Mouse (Mus musculus): ENCODE results near the gene Eps8l1. TPM values are rescaled to one million over a fixed set of nuclear protein-coding genes. Genes with fewer than 3 reads are reported as not detected.
A peak's percentile ranks its signal among the peaks of the same experiment; 100 is the strongest.
"Not testable (repeated sequence)": the region's sequence is repeated elsewhere in the genome, so short reads cannot be mapped to it uniquely, and the experiment has no call there.

The Eps8l1 gene
- 1 to 10 TPM; 3.1 to 4.9 TPM for total RNA-seq (2021)
- long read RNA-seq, experiment 1, partial matches to known transcripts: 1 of 1 reads
- long read RNA-seq, experiment 1, other reads (novel, unspliced or antisense): 0 of 1 reads
- long read RNA-seq, experiment 2, partial matches to known transcripts: 1 of 1 reads
- long read RNA-seq, experiment 2, other reads (novel, unspliced or antisense): 0 of 1 reads

DNA sequence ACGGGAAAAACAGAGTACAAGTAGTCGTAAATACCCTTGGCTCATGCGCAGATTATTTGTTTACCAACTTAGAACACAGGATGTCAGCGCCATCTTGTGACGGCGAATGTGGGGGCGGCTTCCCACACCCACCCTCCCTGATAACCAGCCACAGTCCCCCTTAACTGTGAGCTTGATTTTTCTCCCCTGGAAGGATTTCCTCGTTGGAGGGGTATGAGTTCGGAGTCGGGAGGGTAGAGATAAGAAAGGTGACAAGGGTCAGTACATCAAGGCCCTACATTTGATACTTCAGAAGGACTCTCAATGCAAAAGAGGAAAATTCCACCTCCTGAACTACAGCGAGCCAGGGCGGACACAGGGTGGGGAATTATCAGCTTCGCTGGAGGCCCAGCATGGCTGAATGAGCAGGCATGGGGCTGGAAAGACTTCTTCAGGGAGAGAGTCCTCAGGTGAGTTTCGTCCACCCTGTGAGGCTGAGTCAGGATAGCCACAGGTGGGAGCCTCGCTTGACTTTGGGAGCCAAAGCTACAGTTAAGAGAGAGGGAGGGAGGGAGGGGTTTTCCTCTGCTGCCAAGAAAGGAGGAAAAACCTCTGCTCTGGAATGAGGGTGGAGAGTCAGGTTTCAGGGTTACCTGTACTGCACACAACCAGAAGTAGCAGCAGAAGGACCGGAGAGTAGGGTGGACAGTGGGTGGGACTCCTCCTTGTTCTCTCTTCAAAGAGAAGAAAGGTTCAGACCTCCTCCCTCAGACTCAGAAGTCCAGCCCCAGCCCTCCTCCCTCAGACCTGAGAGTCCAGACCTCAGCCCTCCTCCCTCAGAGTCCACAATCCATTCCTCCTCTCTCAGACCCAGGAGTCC, at the start of gene Eps8l1:
Eps8l1 (plus strand) TSS at position 99 of the 859 bp plus-strand sequence.
- DNase-seq: no peak
- intact Hi-C loops (cut with DNase I): no loop called here

DNA sequence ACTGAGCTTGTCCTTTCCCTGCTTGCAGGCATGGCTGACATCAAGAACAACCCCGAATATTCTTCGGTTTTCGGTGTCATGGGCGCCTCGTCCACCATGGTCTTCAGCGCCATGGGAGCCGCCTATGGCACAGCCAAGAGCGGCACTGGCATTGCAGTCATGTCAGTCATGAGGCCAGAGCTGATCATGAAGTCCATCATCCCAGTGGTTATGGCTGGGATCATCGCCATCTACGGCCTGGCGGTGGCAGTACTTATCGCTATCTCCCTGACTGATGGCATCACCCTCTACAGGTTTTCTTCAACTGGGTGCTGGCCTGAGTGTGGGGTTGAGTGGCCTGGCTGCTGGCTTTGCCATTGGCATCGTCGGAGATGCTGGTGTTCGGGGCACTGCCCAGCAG, 48.1 kb upstream of the Eps8l1 start:
- DNase-seq; intact Hi-C loops (cut with DNase I): not testable (repeated sequence)

DNA sequence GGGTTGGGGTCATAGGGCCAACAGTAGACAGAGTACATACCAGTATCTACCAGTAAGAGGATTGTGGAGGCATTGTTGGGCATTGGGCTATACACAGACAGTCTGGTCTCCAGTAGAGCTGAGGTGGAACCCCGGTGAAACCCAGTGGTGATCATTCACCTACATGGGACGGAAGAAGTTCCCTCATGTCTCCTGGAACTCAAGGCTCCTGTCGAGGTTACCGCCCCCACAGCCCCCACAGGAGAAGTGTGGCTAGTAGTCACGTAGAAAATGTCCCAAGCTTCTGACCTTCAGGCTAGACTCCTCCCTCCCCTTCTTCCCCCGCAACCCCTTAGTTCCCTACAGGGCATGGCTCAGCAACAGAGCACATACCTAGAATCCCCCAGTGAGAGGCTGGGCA, 40.8 kb upstream of the Eps8l1 start:
- DNase-seq: no peak
- intact Hi-C loops (cut with DNase I): no loop called here

DNA sequence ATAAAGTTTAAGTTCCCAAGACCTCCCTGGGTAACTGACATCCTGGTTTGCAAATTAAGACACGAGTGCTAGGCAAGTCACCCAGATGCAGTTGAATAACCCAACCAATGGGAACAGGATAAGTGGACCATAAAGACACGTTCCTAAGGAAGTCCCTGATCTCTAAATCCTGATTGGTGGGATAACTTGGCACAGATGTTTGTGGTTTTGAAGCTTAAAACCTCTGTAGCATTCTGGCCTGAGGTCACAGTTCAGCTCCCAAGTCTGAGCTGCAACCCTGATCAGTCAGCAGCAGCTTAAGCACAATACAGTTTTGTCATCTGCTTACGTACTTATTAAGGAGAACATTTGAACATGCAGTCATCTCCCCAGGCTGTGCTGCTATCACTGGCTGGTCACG, 40.2 kb upstream of the Eps8l1 start:
- intact Hi-C loops (cut with DNase I): no loop called here
- no peak for DNase-seq

DNA sequence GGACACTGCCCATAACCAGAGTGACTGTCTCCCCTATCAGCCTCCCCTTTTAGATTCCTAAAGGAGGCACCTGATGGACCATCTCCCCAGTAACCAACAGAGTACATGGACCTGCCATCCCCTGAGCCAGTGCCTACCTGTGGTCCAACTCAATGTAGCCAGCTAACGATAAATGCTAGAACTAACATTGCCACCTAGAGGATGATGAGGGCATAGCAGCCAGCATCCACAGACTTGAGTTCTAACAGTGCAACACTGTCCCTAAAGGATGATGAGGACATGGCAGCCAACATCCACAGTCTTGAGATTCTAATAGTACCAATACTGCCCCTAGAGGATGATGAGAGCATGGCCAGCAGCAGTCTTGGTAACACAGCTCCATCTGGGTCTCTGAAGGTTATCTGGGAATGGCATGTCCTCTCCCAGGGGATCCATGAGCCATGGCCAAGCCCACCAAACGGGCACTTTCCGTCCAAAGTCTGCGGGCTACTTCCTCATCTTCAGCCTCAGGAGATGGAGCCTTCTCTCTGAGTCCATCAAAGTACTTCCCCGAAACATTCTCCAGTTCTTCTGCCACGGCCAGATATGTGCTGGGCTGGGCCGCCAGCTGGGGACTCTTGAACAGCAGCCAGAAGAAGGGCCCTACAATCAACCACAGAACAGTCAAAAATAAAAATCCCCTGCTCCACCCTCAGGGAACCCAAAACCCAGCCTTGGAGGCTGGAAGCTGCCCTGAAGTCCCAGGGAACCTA, 33.1 kb upstream of the Eps8l1 start:
- peak; percentile 79 to 87 for DNase-seq
- intact Hi-C loops (cut with DNase I): loop anchor here (2.0 to 5.0 kb wide), 3 partner anchors 130 to 325 kb away; no protein-coding TSS in a partner anchor

DNA sequence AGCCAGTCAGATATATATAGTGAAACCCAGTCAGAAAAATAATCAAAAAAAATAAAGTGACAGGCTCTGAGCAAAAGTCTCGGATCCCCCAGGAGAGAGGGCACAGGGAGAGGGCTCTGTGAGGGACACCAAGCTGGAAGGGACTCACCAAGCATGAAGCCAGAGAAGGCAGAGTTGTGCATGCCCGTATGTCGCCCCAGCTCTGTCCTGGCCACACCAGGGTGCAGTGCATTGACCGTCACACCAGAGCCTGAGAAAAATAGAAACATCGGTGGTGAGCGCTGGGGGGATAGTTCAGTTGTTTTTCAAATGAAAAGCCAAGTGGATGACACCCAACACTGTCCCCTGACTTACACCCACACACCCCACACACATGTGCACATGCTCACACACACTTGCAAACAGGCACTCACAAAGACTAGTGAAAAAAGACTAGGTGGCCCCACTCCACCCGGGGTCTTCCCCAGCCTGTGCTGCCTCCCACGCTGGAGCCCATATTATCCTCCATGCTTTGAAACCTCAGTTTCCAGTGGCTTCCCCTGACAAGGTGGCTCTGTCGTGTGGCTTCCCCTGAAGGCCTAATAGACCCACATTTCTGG, 30.1 kb upstream of the Eps8l1 start:
- intact Hi-C loops (cut with DNase I): loop anchor here (2.0 kb wide), 2 partner anchors 40 to 96 kb away; no protein-coding TSS in a partner anchor
- DNase-seq: no peak

DNA sequence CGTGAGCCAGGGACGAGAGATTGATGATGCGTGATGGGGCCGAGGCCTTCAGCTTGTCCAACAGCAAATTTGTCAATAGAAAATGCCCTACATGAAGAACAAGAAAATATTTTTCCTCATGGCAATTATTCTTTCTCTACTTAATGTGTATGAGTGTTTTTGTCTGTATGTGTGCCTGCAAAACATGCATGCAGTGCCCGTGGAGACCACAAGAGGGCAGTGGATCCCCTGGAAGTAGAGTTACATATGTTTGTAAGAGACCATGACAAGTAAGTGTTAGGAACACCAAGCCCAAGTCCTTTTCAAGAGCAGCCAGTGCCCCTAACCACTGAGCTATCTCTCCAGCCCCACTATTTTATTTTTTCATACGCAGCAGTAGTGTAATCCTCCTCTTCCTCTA, 28.9 kb upstream of the Eps8l1 start:
- intact Hi-C loops (cut with DNase I): loop anchor here (2.0 kb wide), 2 partner anchors 39 to 95 kb away; no protein-coding TSS in a partner anchor
- DNase-seq: peak; percentile 76 to 83

DNA sequence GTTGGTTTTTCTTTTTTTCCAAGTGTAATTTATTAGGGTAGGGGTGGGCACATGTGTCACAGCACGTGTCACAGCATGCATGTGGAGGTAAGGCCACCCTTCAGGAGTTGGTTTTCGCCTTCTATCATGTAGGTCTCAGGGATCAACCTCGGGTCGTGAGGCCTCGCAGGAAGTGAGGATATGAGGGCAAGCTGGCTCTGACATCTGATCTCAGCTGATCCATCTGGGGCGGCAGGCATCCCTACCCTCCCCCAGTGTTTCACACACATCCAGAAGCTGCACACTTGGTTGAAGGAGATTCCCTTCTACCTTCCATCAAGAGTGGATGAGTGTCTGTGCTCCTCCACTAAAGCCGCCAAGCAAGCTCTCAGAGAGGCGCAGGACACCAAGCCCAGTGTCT, 28.4 kb upstream of the Eps8l1 start:
- intact Hi-C loops (cut with DNase I): loop anchor here (1.0 kb wide), 1 partner anchor 43 kb away; no protein-coding TSS in a partner anchor
- no peak for DNase-seq

DNA sequence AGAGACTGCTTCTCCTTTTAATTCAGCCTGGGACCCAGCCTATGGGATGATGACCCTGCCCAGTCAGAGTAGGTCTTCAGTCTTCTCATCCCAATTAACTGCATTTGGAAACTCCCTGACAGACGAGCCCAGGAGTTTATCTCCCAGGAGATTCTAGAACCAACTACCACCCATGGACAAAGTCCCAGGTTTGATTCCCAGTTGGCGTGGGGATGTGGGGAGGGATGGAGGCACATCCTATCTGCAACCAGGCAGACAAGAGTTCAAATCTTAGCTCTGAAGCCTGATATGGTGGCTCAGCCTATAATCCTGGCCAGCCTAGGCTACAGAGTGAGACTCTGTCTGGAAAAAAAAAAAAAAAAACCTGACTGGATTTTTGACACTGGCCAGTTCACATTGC, 22.8 kb upstream of the Eps8l1 start:
- DNase-seq: no peak
- intact Hi-C loops (cut with DNase I): no loop called here

DNA sequence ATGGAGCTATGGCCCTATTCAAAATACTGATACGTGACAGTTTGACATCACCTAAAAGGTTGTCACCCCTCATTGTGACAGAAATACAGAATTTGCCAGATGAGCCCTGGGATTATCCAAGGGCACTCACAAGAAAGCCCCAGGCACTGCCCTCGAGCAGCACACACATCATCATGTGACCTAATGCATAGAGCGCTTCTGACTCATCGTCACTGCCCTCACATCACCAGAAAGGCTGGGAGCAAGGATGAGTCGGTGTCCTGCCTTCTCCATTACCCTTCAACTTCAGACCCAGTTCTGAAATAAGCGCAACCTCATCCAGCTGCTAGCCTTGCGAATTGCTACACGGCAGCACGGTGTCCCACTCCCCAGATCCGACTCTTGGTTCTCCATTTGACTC, 19.9 kb upstream of the Eps8l1 start:
- DNase-seq: no peak
- intact Hi-C loops (cut with DNase I): loop anchor here (10.0 kb wide), 1 partner anchor 354 kb away; the partner anchor contains the start of gene Rpl28

DNA sequence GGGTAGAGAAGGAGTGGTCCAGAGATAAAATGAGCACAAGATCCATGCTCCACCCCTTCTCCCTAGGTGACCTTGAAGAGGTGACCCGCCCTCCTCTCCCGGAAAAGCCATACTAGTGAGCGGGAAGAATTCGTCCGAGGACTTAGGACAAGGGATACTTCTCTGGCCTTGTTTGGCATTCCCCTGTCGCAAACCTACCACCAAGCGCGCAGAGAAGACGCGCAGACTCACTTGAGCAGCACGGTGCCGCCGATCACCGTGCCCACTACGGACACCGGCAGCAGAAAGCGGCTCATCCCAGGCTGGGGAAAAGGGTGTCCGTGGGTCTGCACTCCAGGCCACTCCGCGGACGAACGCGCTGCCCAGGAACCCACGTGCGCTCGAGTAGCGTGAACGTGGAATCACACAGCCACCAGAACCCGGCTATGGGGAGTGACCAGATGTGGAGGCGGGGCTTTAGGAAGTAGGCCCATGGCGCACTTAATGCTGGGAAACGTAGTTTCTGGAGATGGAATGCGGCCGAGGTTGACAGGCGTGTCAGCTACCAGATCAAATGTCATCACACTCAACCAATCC, 15.2 kb upstream of the Eps8l1 start, which contains the start of gene Rdh13:
Rdh13 (minus strand) TSS at position 434 of the 576 bp plus-strand sequence.
- peak; percentile 84 to 91 for DNase-seq
- intact Hi-C loops (cut with DNase I): loop anchor here (10.0 kb wide), 1 partner anchor 349 kb away; the partner anchor contains the start of gene Rpl28

DNA sequence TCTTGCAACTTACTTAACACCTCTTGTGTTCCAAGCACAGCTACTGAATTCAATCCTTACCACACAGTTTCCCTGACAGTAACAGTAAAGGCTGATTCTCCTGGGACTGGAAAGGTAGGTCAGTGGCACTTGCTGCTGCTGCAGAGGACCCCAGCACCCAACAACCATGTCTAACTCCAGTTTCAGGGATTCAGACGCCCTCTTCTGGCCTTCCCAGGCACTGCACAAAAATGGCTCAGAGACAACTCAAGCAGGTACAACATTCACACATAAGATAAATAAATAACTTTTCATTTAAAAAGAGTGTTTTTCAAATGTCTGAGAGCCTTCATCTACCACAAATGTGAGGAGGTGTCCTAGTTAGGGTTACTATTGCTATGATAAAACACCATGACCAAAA, 13.3 kb upstream of the Eps8l1 start:
- DNase-seq: no peak
- intact Hi-C loops (cut with DNase I): loop anchor here (10.0 kb wide), 1 partner anchor 348 kb away; the partner anchor contains the start of gene Rpl28

DNA sequence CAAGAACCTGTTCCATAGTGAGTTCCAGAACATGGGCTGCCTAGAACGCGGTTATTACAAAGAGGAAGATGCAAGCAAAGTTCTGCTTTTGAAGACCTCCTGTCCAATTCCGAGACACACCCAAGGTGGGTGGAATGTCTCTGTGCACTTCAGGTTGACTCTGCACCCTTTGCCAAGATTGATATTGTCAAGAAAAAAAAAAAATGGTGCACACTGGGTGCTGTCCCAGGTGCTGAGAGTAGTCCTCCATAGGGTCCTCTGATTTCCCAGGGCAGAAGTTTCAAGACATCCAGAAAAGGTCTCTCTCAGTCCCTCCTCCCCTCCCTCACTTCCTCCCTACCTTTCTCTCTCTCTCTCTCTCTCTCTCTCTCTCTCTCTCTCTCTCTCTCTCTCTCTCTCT, 12.0 kb upstream of the Eps8l1 start:
- intact Hi-C loops (cut with DNase I): loop anchor here (10.0 kb wide), 1 partner anchor 346 kb away; the partner anchor contains the start of gene Rpl28
- no peak for DNase-seq

DNA sequence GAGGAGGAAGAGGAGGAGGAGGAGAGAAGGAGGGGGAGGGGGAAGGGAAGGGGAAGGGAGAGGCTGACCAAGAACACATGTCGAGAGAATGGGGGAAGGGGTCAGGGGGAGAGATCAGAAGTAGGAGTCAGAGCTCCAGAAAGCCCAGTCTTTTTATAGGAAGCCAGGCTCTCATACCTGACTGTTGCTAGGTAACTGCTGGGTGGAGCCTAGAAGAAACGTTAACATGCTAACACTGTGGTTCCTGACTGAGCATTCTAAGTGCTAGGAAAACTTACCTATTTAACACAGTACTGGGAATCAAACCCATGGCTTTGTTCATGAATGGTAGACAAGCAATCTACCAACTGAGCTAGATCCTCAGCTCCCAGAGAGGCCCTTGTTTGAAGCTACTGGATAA, 11.3 kb upstream of the Eps8l1 start:
- intact Hi-C loops (cut with DNase I): loop anchor here (10.0 kb wide), 1 partner anchor 346 kb away; the partner anchor contains the start of gene Rpl28
- DNase-seq: no peak

DNA sequence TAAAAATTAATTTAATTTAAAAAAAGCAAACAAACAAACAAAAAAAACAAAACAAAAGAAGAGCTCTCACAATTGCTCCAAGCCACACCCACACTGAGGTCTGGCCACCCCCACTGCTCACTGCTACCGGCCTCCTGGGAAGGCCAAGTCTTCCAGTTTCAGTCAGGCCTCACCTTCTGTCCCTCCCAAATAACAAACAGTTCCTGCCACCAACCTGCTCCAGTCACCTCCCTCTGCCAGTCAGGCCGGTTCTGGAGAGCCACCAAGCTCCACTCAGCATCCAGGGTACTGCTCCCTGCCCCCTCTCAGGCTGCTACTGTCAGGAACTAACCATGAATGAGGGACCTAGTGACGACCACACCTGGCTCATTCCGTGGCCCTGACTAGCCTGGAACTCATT, 7.8 kb upstream of the Eps8l1 start:
- intact Hi-C loops (cut with DNase I): no loop called here
- no peak for DNase-seq

DNA sequence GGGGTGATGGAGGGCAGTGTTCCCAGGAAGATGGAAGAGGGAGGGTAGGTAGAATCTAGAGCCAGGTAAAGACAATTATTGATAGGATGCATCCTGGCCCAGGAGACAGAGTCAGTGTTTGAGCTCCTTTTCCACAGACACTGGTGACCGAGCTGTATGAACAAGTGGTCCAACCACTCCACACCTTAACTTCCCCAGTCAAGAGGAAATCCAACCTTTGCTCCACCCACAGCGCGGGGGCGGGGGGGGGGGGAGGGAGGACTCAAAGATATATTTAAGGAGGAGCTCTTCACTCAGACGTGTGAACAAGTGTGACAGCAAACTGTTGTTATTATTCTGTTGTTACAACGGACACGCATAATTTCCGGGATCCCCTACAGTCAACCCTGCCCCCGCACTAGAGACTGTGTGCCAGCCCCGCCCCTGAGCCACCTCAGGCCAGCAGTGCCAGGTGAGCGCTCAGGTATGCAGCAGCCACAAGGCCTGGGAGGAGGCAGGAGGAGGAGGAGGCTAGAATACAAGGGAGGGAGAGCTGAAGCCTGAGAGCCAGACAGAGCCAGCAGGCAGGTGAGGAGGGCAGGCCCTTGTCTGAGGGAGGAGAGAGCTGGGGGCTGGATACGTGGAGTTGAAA, 3.8 kb downstream of the Eps8l1 start:
- intact Hi-C loops (cut with DNase I): no loop called here
- DNase-seq: no peak

DNA sequence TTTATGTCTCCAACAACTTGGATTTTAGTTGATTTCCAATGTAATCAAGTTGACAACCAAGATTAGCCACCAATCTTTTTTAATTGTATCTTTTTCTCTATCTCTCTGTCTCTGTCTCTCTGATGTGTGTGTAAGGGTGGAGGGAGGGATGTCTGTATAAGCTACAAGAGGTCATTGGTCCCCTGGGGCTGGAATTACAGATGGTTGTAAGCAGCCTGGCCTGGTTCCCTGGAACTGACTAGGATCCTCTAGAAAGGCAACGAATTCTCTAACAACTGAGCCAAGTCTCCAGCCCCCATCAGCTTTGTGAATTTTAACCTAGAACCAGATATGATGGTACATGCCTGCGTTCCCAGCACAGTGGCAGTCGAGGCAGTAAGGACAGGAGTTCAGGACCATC, 7.3 kb downstream of the Eps8l1 start:
- intact Hi-C loops (cut with DNase I): no loop called here
- DNase-seq: no peak

DNA sequence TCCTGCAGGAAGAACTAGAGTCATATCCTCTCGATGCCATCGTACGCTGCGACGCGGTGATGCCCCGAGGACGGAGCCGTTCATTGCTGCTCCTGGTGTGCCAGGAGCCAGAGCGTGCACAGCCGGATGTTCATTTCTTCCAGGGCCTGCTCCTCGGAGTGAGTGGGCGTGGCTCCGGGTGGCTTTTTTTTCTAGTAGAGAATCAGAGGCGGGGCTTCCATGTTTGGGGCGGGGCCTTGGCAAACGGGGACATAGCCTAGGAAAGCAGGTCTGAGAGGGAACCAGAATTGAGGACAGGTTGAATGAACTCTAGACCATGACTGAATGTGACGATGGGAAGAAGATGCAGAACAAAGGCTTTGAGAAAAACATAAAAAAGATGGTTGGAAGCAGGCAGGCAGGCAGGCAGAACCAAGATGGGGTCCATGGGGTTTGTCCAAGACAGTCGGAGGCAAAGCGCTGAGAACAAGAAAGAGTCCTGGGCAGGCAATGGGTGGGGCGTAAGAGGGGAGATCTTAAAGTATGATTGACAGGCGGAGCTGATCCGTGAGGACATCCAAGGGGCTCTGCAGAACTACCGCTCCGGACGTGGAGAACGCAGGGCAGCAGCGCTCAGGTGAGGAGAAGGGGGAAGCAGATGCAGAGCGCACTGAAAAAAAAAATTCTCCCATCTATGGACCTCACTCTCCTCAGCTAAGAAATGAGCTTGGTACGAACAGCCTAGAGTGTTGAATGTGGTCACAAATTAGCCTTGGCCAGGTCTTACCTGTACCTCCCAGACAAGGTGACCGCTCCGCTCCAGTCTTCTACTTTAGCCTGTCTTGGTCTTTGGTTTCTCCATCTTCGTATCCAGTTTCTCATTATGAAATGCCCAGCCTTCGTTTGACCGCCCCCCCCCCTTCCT, 10.1 kb downstream of the Eps8l1 start:
- peak; percentile 51 to 61 for DNase-seq
- intact Hi-C loops (cut with DNase I): loop anchor here (2.0 to 5.0 kb wide), 3 partner anchors 40 to 798 kb away; no protein-coding TSS in a partner anchor

All from heart, postnatal 14 days (tissue).